Mouse (Mus musculus) midbrain, postnatal 0 days (tissue): Measurements from ENCODE around the gene Dlg1. TPM values are rescaled to one million over a fixed set of nuclear protein-coding genes. Genes with fewer than 3 reads are reported as not detected.

Source experiments
- ATAC-seq: fragments of 200-750 bp; cut with Nextera tagmentation; 2 replicates; pipeline ENCODE4 v1.8.0; 2017; ENCODE audit warnings: moderate number of reproducible peaks, mild to moderate bottlenecking, moderate TSS enrichment, moderate library complexity; ENCODE audit not compliant: low FRiP score
- DNase-seq: peaks from one replicate; pipeline ENCODE4 v3.0.0-alpha.2; 2015; ENCODE audit warnings: low spot score
- H3K27ac ChIP-seq: fragments of 300-500 bp; sonication (generic); 2 replicates; pipeline ENCODE4 v1.5.1; 2014; ENCODE audit warnings: low read depth, mild to moderate bottlenecking, low read length, mixed read lengths
- H3K27me3 ChIP-seq: fragments of 300-500 bp; sonication (generic); 2 replicates; pipeline ENCODE4 v1.6.1; 2014; ENCODE audit warnings: low read length, control low read depth, mixed read lengths; ENCODE audit not compliant: insufficient read depth
- H3K36me3 ChIP-seq: fragments of 300-500 bp; sonication (generic); 2 replicates; pipeline ENCODE4 v1.6.1; 2014; ENCODE audit warnings: low read length, control low read depth, mixed read lengths; ENCODE audit not compliant: insufficient read depth
- H3K4me1 ChIP-seq: fragments of 300-500 bp; sonication (generic); 2 replicates; pipeline ENCODE4 v1.6.1; 2014; ENCODE audit warnings: mild to moderate bottlenecking, control low read depth, antibody characterized with exemption, low read length, mixed read lengths; ENCODE audit not compliant: insufficient read depth
- H3K4me2 ChIP-seq: fragments of 300-500 bp; sonication (generic); 2 replicates; pipeline ENCODE4 v1.6.1; 2014; ENCODE audit warnings: low read depth, mild to moderate bottlenecking, low read length, mixed read lengths; ENCODE audit not compliant: poor library complexity, severe bottlenecking
- H3K4me3 ChIP-seq: fragments of 300-500 bp; sonication (generic); 2 replicates; pipeline ENCODE4 v1.5.1; 2014; ENCODE audit warnings: low read depth, mild to moderate bottlenecking, low read length, moderate library complexity
- H3K9ac ChIP-seq: fragments of 300-500 bp; sonication (generic); replicated peaks from 2 replicates; pipeline ENCODE4 v1.6.1; 2014; ENCODE audit warnings: mild to moderate bottlenecking, low read length, moderate library complexity, mixed read lengths; ENCODE audit not compliant: poor library complexity, severe bottlenecking
- H3K9me3 ChIP-seq: fragments of 300-500 bp; sonication (generic); 2 replicates; pipeline ENCODE4 v1.6.1; 2016; ENCODE audit warnings: low read length, control low read depth
- CTCF ChIP-seq: IDR thresholded peaks from 2 replicates; pipeline ENCODE4 v1.5.1; 2016; ENCODE audit warnings: antibody characterized with exemption, mild to moderate bottlenecking
- WGBS: fragments of 180-500 bp; shearing (Covaris S2); extraction: QIAGEN DNeasy Blood & Tissue Kit; methylation state at CpG from one replicate; pipeline ENCODE4 v1.1.7; 2014; 5-methylcytosine and 5-hydroxymethylcytosine counted together
- polyA plus RNA-seq: library from polyadenylated mRNA; unstranded; fragments of >200 nt; fragmentation: Nextera tagmentation; extraction: Ambion mirVana; gene quantifications from 2 replicates; pipeline ENCODE4 v1.2.1, GENCODE M21; 2015
- total RNA-seq: library from RNA; depleted of rRNA; stranded (reverse); fragments of >200 nt; gene quantifications from 2 replicates; pipeline ENCODE4 v1.2.3, GENCODE M21; 2014

Gene Dlg1
- total and polyA plus RNA-seq, 2 experiments from 2014 or later: 10.9 to 24.8 TPM

- TF ChIP-seq CTCF: no peak
- Histone ChIP-seq H3K27ac (no peak overlapping the region), H3K4me2 (no peak overlapping the region), H3K9me3 (no peaks in the 10 kb centered on the region), H3K27me3 (no peaks in the 10 kb centered on the region), H3K36me3 (no peaks in the 10 kb centered on the region), H3K9ac (no peak overlapping the region; the same call in 1 of the 2 replicates), H3K4me1 (no peaks in the 10 kb centered on the region), H3K4me3 (no peak overlapping the region)
- DNase-seq: peak; percentile 25
- 26% methylated on average over 6 of the region's 6 CpGs for WGBS
- no peak for ATAC-seq
Observed at GRCm38 (mm10) chr16:31650788-31651187, 12.5 kb upstream of the Dlg1 start.

- WGBS: 77% methylated on average over 3 of the region's 3 CpGs
- no peaks in the 10 kb centered on the region for H3K36me3 ChIP-seq
- ATAC-seq (no peak), DNase-seq (no peak)
- no peaks in the 10 kb centered on the region for H3K27me3 ChIP-seq
- H3K9ac ChIP-seq: no peak overlapping the region
- H3K9me3 ChIP-seq: no peaks in the 10 kb centered on the region
- TF ChIP-seq CTCF: no peak
- H3K4me2 ChIP-seq: no peak overlapping the region
- no peak overlapping the region for H3K27ac ChIP-seq
- no peaks in the 10 kb centered on the region for H3K4me1 ChIP-seq
- no peak overlapping the region for H3K4me3 ChIP-seq
Observed at GRCm38 (mm10) chr16:31651541-31651940, 11.7 kb upstream of the Dlg1 start.

- no peak overlapping the region for H3K4me3 ChIP-seq
- no peaks in the 10 kb centered on the region for H3K4me1 ChIP-seq
- H3K4me2 ChIP-seq: no peak overlapping the region
- no peak for TF ChIP-seq CTCF
- no peaks in the 10 kb centered on the region for H3K9me3 ChIP-seq
- H3K9ac ChIP-seq: no peak overlapping the region
- no peak overlapping the region for H3K27ac ChIP-seq
- ATAC-seq: no peak
- H3K36me3 ChIP-seq: no peaks in the 10 kb centered on the region
- WGBS: 37% methylated on average over 9 of the region's 9 CpGs
- peak; percentile 33 for DNase-seq
- no peaks in the 10 kb centered on the region for H3K27me3 ChIP-seq
Observed at GRCm38 (mm10) chr16:31652115-31652843, 11.0 kb upstream of the Dlg1 start.

- TF ChIP-seq CTCF: no peak
- Histone ChIP-seq H3K27me3 (no peaks in the 10 kb centered on the region), H3K27ac (no peak overlapping the region), H3K4me1 (no peaks in the 10 kb centered on the region), H3K9me3 (no peaks in the 10 kb centered on the region), H3K36me3 (no peaks in the 10 kb centered on the region), H3K4me3 (no peak overlapping the region), H3K9ac (no peak overlapping the region), H3K4me2 (no peak overlapping the region)
- DNase-seq (no peak), ATAC-seq (no peak)
- 69% methylated on average over 5 of the region's 5 CpGs for WGBS
Observed at GRCm38 (mm10) chr16:31653616-31654015, 9.6 kb upstream of the Dlg1 start.

GRCm38 (mm10) chr16:31654021-31654420, 9.2 kb upstream of the Dlg1 start:
- Histone ChIP-seq H3K9me3 (no peaks in the 10 kb centered on the region), H3K27ac (no peak overlapping the region), H3K27me3 (no peaks in the 10 kb centered on the region), H3K36me3 (no peaks in the 10 kb centered on the region), H3K4me1 (no peaks in the 10 kb centered on the region), H3K4me2 (no peak overlapping the region), H3K4me3 (no peak overlapping the region), H3K9ac (no peak overlapping the region)
- TF ChIP-seq CTCF: no peak
- 66% methylated on average over 7 of the region's 7 CpGs for WGBS
- no peak for DNase-seq
- ATAC-seq: no peak

- no peak for ATAC-seq
- Histone ChIP-seq H3K9ac (no peak overlapping the region), H3K9me3 (no peaks in the 10 kb centered on the region), H3K4me2 (no peak overlapping the region), H3K4me1 (no peaks in the 10 kb centered on the region), H3K4me3 (no peak overlapping the region), H3K27ac (no peak overlapping the region), H3K27me3 (no peaks in the 10 kb centered on the region), H3K36me3 (no peaks in the 10 kb centered on the region)
- no peak for DNase-seq
- no peak for TF ChIP-seq CTCF
- 73% methylated on average over 2 of the region's 2 CpGs for WGBS
Observed at GRCm38 (mm10) chr16:31655531-31655930, 7.7 kb upstream of the Dlg1 start.
